Mouse (Mus musculus): ENCODE results near the gene Cbarp.

Gene Cbarp

GRCm38 (mm10) chr10:80171760-80172526, 31.3 kb upstream of the Cbarp start:
- in situ Hi-C loops (cut with MboI; ENCODE audit: unreplicated experiment in 2 of 2) = loop anchor here in 1 of 2 experiments (5.0 to 25.0 kb wide), 3 partner anchors 175 to 515 kb away; partner anchors contain the start of genes Adamtsl5 and Mknk2

GRCm38 (mm10) chr10:80171252-80171651, 30.6 kb upstream of the Cbarp start:
- in situ Hi-C loops (cut with MboI; ENCODE audit: unreplicated experiment in 2 of 2) = loop anchor here in 1 of 2 experiments (5.0 to 25.0 kb wide), 3 partner anchors 176 to 516 kb away; partner anchors contain the start of genes Adamtsl5 and Mknk2

GRCm38 (mm10) chr10:80170601-80171021, 30.0 kb upstream of the Cbarp start:
- in situ Hi-C loops (cut with MboI; ENCODE audit: unreplicated experiment in 2 of 2) = loop anchor here in 1 of 2 experiments (5.0 to 25.0 kb wide), 3 partner anchors 177 to 517 kb away; partner anchors contain the start of genes Adamtsl5 and Mknk2

GRCm38 (mm10) chr10:80170052-80170451, 29.4 kb upstream of the Cbarp start:
- in situ Hi-C loops (cut with MboI; ENCODE audit: unreplicated experiment in 2 of 2) = loop anchor here in 1 of 2 experiments (5.0 to 25.0 kb wide), 3 partner anchors 177 to 517 kb away; partner anchors contain the start of genes Adamtsl5 and Mknk2

GRCm38 (mm10) chr10:80169651-80170050, 29.0 kb upstream of the Cbarp start:
- in situ Hi-C loops (cut with MboI; ENCODE audit: unreplicated experiment in 2 of 2) = loop anchor here in 1 of 2 experiments (5.0 to 25.0 kb wide), 3 partner anchors 178 to 518 kb away; partner anchors contain the start of genes Adamtsl5 and Mknk2

GRCm38 (mm10) chr10:80169070-80169469, 28.4 kb upstream of the Cbarp start:
- in situ Hi-C loops (cut with MboI; ENCODE audit: unreplicated experiment in 2 of 2) = loop anchor here in 1 of 2 experiments (25.0 kb wide), 1 partner anchor 518 kb away; the partner anchor contains the start of gene Mknk2

- in situ Hi-C loops (cut with MboI; ENCODE audit: unreplicated experiment in 2 of 2) = loop anchor here in 1 of 2 experiments (25.0 kb wide), 1 partner anchor 519 kb away; the partner anchor contains the start of gene Mknk2
Observed at GRCm38 (mm10) chr10:80168038-80168661, 27.5 kb upstream of the Cbarp start.

- in situ Hi-C loops (cut with MboI; ENCODE audit: unreplicated experiment in 2 of 2) = loop anchor here in 1 of 2 experiments (25.0 kb wide), 1 partner anchor 520 kb away; the partner anchor contains the start of gene Mknk2
Observed at GRCm38 (mm10) chr10:80167460-80168037, 26.9 kb upstream of the Cbarp start.

GRCm38 (mm10) chr10:80166136-80166535, 25.5 kb upstream of the Cbarp start:
- in situ Hi-C loops (cut with MboI; ENCODE audit: unreplicated experiment in 2 of 2) = loop anchor here in 1 of 2 experiments (25.0 kb wide), 1 partner anchor 521 kb away; the partner anchor contains the start of gene Mknk2

GRCm38 (mm10) chr10:80165392-80166128, 24.9 kb upstream of the Cbarp start, which contains the start of gene Cirbp:
Cirbp (plus strand) TSS chr10:80165985.
- in situ Hi-C loops (cut with MboI; ENCODE audit: unreplicated experiment in 2 of 2) = loop anchor here in 1 of 2 experiments (25.0 kb wide), 1 partner anchor 522 kb away; the partner anchor contains the start of gene Mknk2

GRCm38 (mm10) chr10:80164998-80165344, 24.3 kb upstream of the Cbarp start:
- in situ Hi-C loops (cut with MboI; ENCODE audit: unreplicated experiment in 2 of 2) = loop anchor here in 1 of 2 experiments (25.0 kb wide), 1 partner anchor 522 kb away; the partner anchor contains the start of gene Mknk2

GRCm38 (mm10) chr10:80164161-80164997, 23.7 kb upstream of the Cbarp start:
- in situ Hi-C loops (cut with MboI; ENCODE audit: unreplicated experiment in 2 of 2) = loop anchor here in 1 of 2 experiments (25.0 kb wide), 1 partner anchor 523 kb away; the partner anchor contains the start of gene Mknk2

- in situ Hi-C loops (cut with MboI; ENCODE audit: unreplicated experiment in 2 of 2) = loop anchor here in 1 of 2 experiments (25.0 kb wide), 1 partner anchor 524 kb away; the partner anchor contains the start of gene Mknk2
Observed at GRCm38 (mm10) chr10:80163721-80164120, 23.1 kb upstream of the Cbarp start.

- in situ Hi-C loops (cut with MboI; ENCODE audit: unreplicated experiment in 2 of 2) = loop anchor here in 1 of 2 experiments (25.0 kb wide), 1 partner anchor 524 kb away; the partner anchor contains the start of gene Mknk2
Observed at GRCm38 (mm10) chr10:80162716-80163299, 22.2 kb upstream of the Cbarp start.

GRCm38 (mm10) chr10:80162243-80162608, 21.6 kb upstream of the Cbarp start:
- in situ Hi-C loops (cut with MboI; ENCODE audit: unreplicated experiment in 2 of 2) = loop anchor here in 1 of 2 experiments (25.0 kb wide), 1 partner anchor 525 kb away; the partner anchor contains the start of gene Mknk2

GRCm38 (mm10) chr10:80161522-80162242, 21.0 kb upstream of the Cbarp start:
- in situ Hi-C loops (cut with MboI; ENCODE audit: unreplicated experiment in 2 of 2) = loop anchor here in 1 of 2 experiments (25.0 kb wide), 1 partner anchor 526 kb away; the partner anchor contains the start of gene Mknk2

All from v-Abl transformed pro-B cells (cell line).